Mouse (Mus musculus) E14TG2a.4 (cell line): ENCODE results near the gene Obp2a.
"Not testable (repeated sequence)": the region's sequence is repeated elsewhere in the genome, so short reads cannot be mapped to it uniquely, and the experiment has no call there.

Source experiments
- H3K27me3 ChIP-seq: 2 replicates; pipeline ENCODE4 v1.6.1; 2014; ENCODE audit warnings: low read length, control low read depth; ENCODE audit not compliant: insufficient read depth
- H3K36me3 ChIP-seq: 2 replicates; pipeline ENCODE4 v1.6.1; 2014; ENCODE audit warnings: low read length, control low read depth; ENCODE audit not compliant: insufficient read depth
- H3K4me1 ChIP-seq: replicated peaks from 2 replicates; pipeline ENCODE4 v1.6.1; 2014; ENCODE audit warnings: low read depth, low read length, control low read depth
- H3K4me3 ChIP-seq: replicated peaks from 2 replicates; pipeline ENCODE4 v1.5.1; 2014; ENCODE audit warnings: mild to moderate bottlenecking, low read length
- H3K9me3 ChIP-seq: 2 replicates; pipeline ENCODE4 v1.6.1; 2014; ENCODE audit warnings: low read length, control low read depth
- CTCF ChIP-seq: conservative IDR thresholded peaks from 2 replicates; pipeline ENCODE4 v1.5.1; 2014; ENCODE audit warnings: low read length
- NANOG ChIP-seq: IDR thresholded peaks from 2 replicates; pipeline ENCODE4 v1.6.1; 2014; ENCODE audit warnings: borderline replicate concordance, low read length, mixed read lengths
- POU5F1 ChIP-seq: IDR thresholded peaks from 2 replicates; pipeline ENCODE4 v1.6.1; 2014; ENCODE audit warnings: low read length, borderline replicate concordance

Gene Obp2a

GRCm38 (mm10) chr2:25703706-25704105 is 3.9 kb downstream of the Obp2a start:
- TF ChIP-seq CTCF: no peak
- no peak for TF ChIP-seq NANOG
- no peak for TF ChIP-seq POU5F1
- H3K4me3 ChIP-seq: no peak overlapping the region
- peaks cover 4% of the 10 kb centered on the region; the same call in 1 of the 2 replicates for H3K4me1 ChIP-seq
- H3K9me3 ChIP-seq: no peaks in the 10 kb centered on the region
- H3K36me3 ChIP-seq: no peaks in the 10 kb centered on the region
- peaks cover 57% of the 10 kb centered on the region for H3K27me3 ChIP-seq

- Histone ChIP-seq H3K4me3 (peak within 1 kb of the TSS; percentile 84), H3K27me3 (peaks cover 53% of the 10 kb centered on the region), H3K36me3 (no peaks in the 10 kb centered on the region), H3K4me1 (peaks cover 4% of the 10 kb centered on the region; the same call in 1 of the 2 replicates), H3K9me3 (no peaks in the 10 kb centered on the region)
- TF ChIP-seq NANOG: no peak
- no peak for TF ChIP-seq POU5F1
- TF ChIP-seq CTCF: no peak
Observed at GRCm38 (mm10) chr2:25706643-25707481, 7.0 kb downstream of the Obp2a start, which contains the start of gene Bmyc. TSS of gene Bmyc (plus strand) at chr2:25706739.

GRCm38 (mm10) chr2:25708121-25708520 is 8.3 kb downstream of the Obp2a start:
- peaks cover 43% of the 10 kb centered on the region for H3K27me3 ChIP-seq
- TF ChIP-seq POU5F1: no peak
- TF ChIP-seq NANOG: no peak
- peak; percentile 23 for TF ChIP-seq CTCF
- H3K4me3 ChIP-seq: no peak overlapping the region
- no peaks in the 10 kb centered on the region for H3K36me3 ChIP-seq
- no peaks in the 10 kb centered on the region for H3K9me3 ChIP-seq
- H3K4me1 ChIP-seq: peaks cover 4% of the 10 kb centered on the region; the same call in 1 of the 2 replicates

- H3K36me3 ChIP-seq, H3K9me3 ChIP-seq, H3K4me3 ChIP-seq, H3K4me1 ChIP-seq: not testable (repeated sequence)
- H3K27me3 ChIP-seq: peaks cover 34% of the 10 kb centered on the region
Observed at GRCm38 (mm10) chr2:25709056-25709455, 9.2 kb downstream of the Obp2a start.

- H3K36me3 ChIP-seq, H3K9me3 ChIP-seq, H3K4me3 ChIP-seq, H3K4me1 ChIP-seq: not testable (repeated sequence)
- H3K27me3 ChIP-seq: peaks cover 28% of the 10 kb centered on the region
Observed at GRCm38 (mm10) chr2:25709791-25710190, 9.9 kb downstream of the Obp2a start.

- not testable (repeated sequence) for H3K4me1 ChIP-seq, H3K4me3 ChIP-seq, H3K9me3 ChIP-seq, H3K36me3 ChIP-seq
- H3K27me3 ChIP-seq: peaks cover 19% of the 10 kb centered on the region
Observed at GRCm38 (mm10) chr2:25711641-25712040, 11.8 kb downstream of the Obp2a start.

- Histone ChIP-seq H3K4me1 (peaks cover 3% of the 10 kb centered on the region; the same call in 1 of the 2 replicates), H3K27me3 (no peaks in the 10 kb centered on the region), H3K9me3 (no peaks in the 10 kb centered on the region), H3K36me3 (no peaks in the 10 kb centered on the region), H3K4me3 (no peak overlapping the region)
- TF ChIP-seq POU5F1 (no peak), CTCF (no peak), NANOG (no peak)
Observed at GRCm38 (mm10) chr2:25717222-25717621, 17.4 kb downstream of the Obp2a start.

GRCm38 (mm10) chr2:25733199-25733930 is 33.5 kb downstream of the Obp2a start:
- Histone ChIP-seq H3K36me3 (no peaks in the 10 kb centered on the region), H3K4me1 (no peaks in the 10 kb centered on the region), H3K4me3 (no peak overlapping the region), H3K9me3 (peaks cover 8% of the 10 kb centered on the region), H3K27me3 (no peaks in the 10 kb centered on the region)
- TF ChIP-seq POU5F1 (no peak), CTCF (no peak), NANOG (no peak)

- H3K36me3 ChIP-seq, H3K4me3 ChIP-seq, H3K27me3 ChIP-seq, H3K9me3 ChIP-seq, H3K4me1 ChIP-seq: not testable (repeated sequence)
Observed at GRCm38 (mm10) chr2:25736709-25737108, 36.9 kb downstream of the Obp2a start, which contains the start of gene Obp2b. TSS of gene Obp2b (plus strand) at chr2:25737009.
